Mouse (Mus musculus) left cerebral cortex, adult 2 months (tissue): Measurements from ENCODE around the gene Tmem18. TPM values are rescaled to one million over a fixed set of nuclear protein-coding genes. Genes with fewer than 3 reads are reported as not detected.

Experiments
- DNase-seq, 2 experiments: peaks; one replicate each; pipeline ENCODE4 v3.0.0; 2021 to 2022; ENCODE audit warnings: low spot score in 2 of 2, mixed read lengths in 1 of 2; ENCODE audit errors: extremely low spot score in 1 of 2
- H3K27ac ChIP-seq: fragments of 200-600 bp; 2 replicates; pipeline ENCODE4 v1.8.1; 2022
- H3K4me3 ChIP-seq: fragments of 200-600 bp; 2 replicates; pipeline ENCODE4 v1.8.1; 2022
- CTCF ChIP-seq: fragments of 200-600 bp; IDR thresholded peaks from 2 replicates; pipeline ENCODE4 v1.8.1; 2022; ENCODE audit warnings: antibody characterized with exemption, mild to moderate bottlenecking, moderate library complexity
- intact Hi-C: fragments of 180-260 bp; cut with DNase I; formaldehyde crosslinking; loops from one replicate; pipeline ENCODE4 v1.15.1; 2025
- microRNA-seq, 2 experiments: library from miRNA; unstranded; fragments of <30 nt; microRNA quantifications; one replicate each; pipeline ENCODE4 v1.2.0; 2021
- total RNA-seq, 2 experiments: library from RNA; stranded (reverse); gene quantifications; 2 replicates each; pipeline ENCODE4 v1.2.3; 2021

The Tmem18 gene
- total RNA-seq, 2 experiments from 2014 or later = 29.9 to 34.4 TPM

- Histone ChIP-seq H3K4me3 (no peak overlapping the region), H3K27ac (no peak overlapping the region)
- no peak for TF ChIP-seq CTCF
- intact Hi-C loops = no loop called here
- no peak for DNase-seq
Measured at GRCm38 (mm10) chr12:30599474-30599873, 15.2 kb downstream of the Tmem18 start.

- H3K27ac ChIP-seq = no peak overlapping the region
- intact Hi-C loops = no loop called here
- TF ChIP-seq CTCF = no peak
- DNase-seq = no peak
- H3K4me3 ChIP-seq = no peak overlapping the region
Measured at GRCm38 (mm10) chr12:30599997-30600396, 15.8 kb downstream of the Tmem18 start.

- no peak for TF ChIP-seq CTCF
- DNase-seq = no peak
- intact Hi-C loops = no loop called here
- Histone ChIP-seq H3K27ac (no peak overlapping the region), H3K4me3 (no peak overlapping the region)
Measured at GRCm38 (mm10) chr12:30604012-30604411, 19.8 kb downstream of the Tmem18 start.

GRCm38 (mm10) chr12:30604876-30605275, 20.6 kb downstream of the Tmem18 start:
- TF ChIP-seq CTCF = no peak
- intact Hi-C loops = no loop called here
- Histone ChIP-seq H3K4me3 (no peak overlapping the region), H3K27ac (no peak overlapping the region)
- DNase-seq = no peak

- no peak overlapping the region for H3K27ac ChIP-seq
- TF ChIP-seq CTCF = no peak
- no peak overlapping the region for H3K4me3 ChIP-seq
- intact Hi-C loops = no loop called here
- no peak for DNase-seq
Measured at GRCm38 (mm10) chr12:30605941-30606340, 21.7 kb downstream of the Tmem18 start.

GRCm38 (mm10) chr12:30606743-30607142, 22.5 kb downstream of the Tmem18 start:
- TF ChIP-seq CTCF = no peak
- intact Hi-C loops = no loop called here
- Histone ChIP-seq H3K4me3 (no peak overlapping the region), H3K27ac (no peak overlapping the region)
- DNase-seq = no peak

GRCm38 (mm10) chr12:30618425-30618824, 34.2 kb downstream of the Tmem18 start:
- TF ChIP-seq CTCF = no peak
- DNase-seq = no peak
- no peak overlapping the region for H3K4me3 ChIP-seq
- intact Hi-C loops = no loop called here
- H3K27ac ChIP-seq = no peak overlapping the region

- Histone ChIP-seq H3K27ac (no peak overlapping the region), H3K4me3 (no peak overlapping the region)
- TF ChIP-seq CTCF = no peak
- no peak for DNase-seq
- intact Hi-C loops = no loop called here
Measured at GRCm38 (mm10) chr12:30628466-30628865, 44.2 kb downstream of the Tmem18 start.

- intact Hi-C loops = no loop called here
- DNase-seq = no peak
- no peak overlapping the region for H3K4me3 ChIP-seq
- no peak for TF ChIP-seq CTCF
- H3K27ac ChIP-seq = no peak overlapping the region
Measured at GRCm38 (mm10) chr12:30634534-30634933, 50.3 kb downstream of the Tmem18 start.

Small RNA genes within 50 kb of the gene (microRNA-seq; reads per million reads assigned to microRNA genes)
- gene Gm25243 = 0 reads per million in 2 experiments

Other genes starting within 250 kb of the Tmem18 start
- gene Sntg2, start 211.1 kb upstream of the Tmem18 start, total RNA-seq = 1 to 10 TPM; 7.9 to 8.4 TPM